Mouse (Mus musculus): Measurements from ENCODE around the gene Apof. TPM values are rescaled to one million over a fixed set of nuclear protein-coding genes. Genes with fewer than 3 reads are reported as not detected.

Gene Apof
- total and polyA plus RNA-seq, 3 experiments: not detected

GRCm38 (mm10) chr10:128282886-128283450 lies 14.5 kb downstream of the Apof start:
- Histone ChIP-seq H3K4me3 (ENCODE audit: control insufficient read depth in 1 of 2, insufficient read depth in 1 of 2, low read depth in 2 of 2, low read length in 2 of 2) (no peak overlapping the region), H3K4me1 (ENCODE audit: control insufficient read depth in 1 of 2, insufficient read depth in 2 of 2, low read length in 2 of 2) (no peaks in the 10 kb centered on the region), H3K9me3 (replicated peaks; ENCODE audit: insufficient read depth, low read length) (no peaks in the 10 kb centered on the region), H3K27me3 (ENCODE audit: control insufficient read depth in 1 of 2, insufficient read depth in 2 of 2, low read length in 2 of 2) (no peaks in the 10 kb centered on the region), H3K27ac (ENCODE audit: control insufficient read depth, low read depth, low read length) (no peak overlapping the region), H3K9ac (ENCODE audit: control insufficient read depth, low read depth, low read length, poor library complexity, severe bottlenecking) (no peak overlapping the region), H3K79me2 (ENCODE audit: control insufficient read depth, insufficient read depth, low read length, poor library complexity) (no peaks in the 10 kb centered on the region), H3K36me3 (ENCODE audit: control insufficient read depth in 1 of 2, insufficient read depth in 2 of 2, low read length in 2 of 2) (no peaks in the 10 kb centered on the region)
- no peak for TF ChIP-seq NRF1 (IDR thresholded peaks at IDR 0.05; ENCODE audit: insufficient read depth, low read depth, low read length, poor library complexity, severe bottlenecking)
- no peak for TF ChIP-seq KAT2A (conservative IDR thresholded peaks at IDR 0.05; ENCODE audit: low read depth, low read length)
- TF ChIP-seq ZC3H11A (IDR thresholded peaks at IDR 0.05; ENCODE audit: low read depth, low read length): no peak
- no peak for TF ChIP-seq MAX (IDR thresholded peaks at IDR 0.05; ENCODE audit: low read length)
- no peak for TF ChIP-seq USF1 (IDR thresholded peaks at IDR 0.05; ENCODE audit: low read depth, low read length)
- no peak for TF ChIP-seq MAZ (IDR thresholded peaks at IDR 0.05; ENCODE audit: low read depth, low read length)
- TF ChIP-seq HCFC1 (IDR thresholded peaks at IDR 0.05; ENCODE audit: low read depth, low read length): no peak
- no peak for TF ChIP-seq SIN3A (IDR thresholded peaks at IDR 0.05; ENCODE audit: low read length)
- TF ChIP-seq JUND (IDR thresholded peaks at IDR 0.05; ENCODE audit: low read depth, low read length): no peak
- no peak for TF ChIP-seq CHD1 (IDR thresholded peaks at IDR 0.05; ENCODE audit: low read depth, low read length)
- TF ChIP-seq MYC (IDR thresholded peaks at IDR 0.05; ENCODE audit: low read depth, low read length): no peak
- TF ChIP-seq ZKSCAN1 (IDR thresholded peaks at IDR 0.05; ENCODE audit: low read depth, low read length): no peak
- no peak for TF ChIP-seq TCF12 (IDR thresholded peaks at IDR 0.05; ENCODE audit: low read depth, low read length)
- TF ChIP-seq RCOR1 (IDR thresholded peaks at IDR 0.05; ENCODE audit: low read depth, low read length): no peak
- TF ChIP-seq POLR2AphosphoS2 (IDR thresholded peaks at IDR 0.05; ENCODE audit: low read length): no peak
- TF ChIP-seq ZMIZ1 (IDR thresholded peaks at IDR 0.05; ENCODE audit: low read depth, low read length): no peak
- no peak for TF ChIP-seq MAFK (IDR thresholded peaks at IDR 0.05; ENCODE audit: borderline replicate concordance, low read depth, low read length)
- TF ChIP-seq TBP (IDR thresholded peaks at IDR 0.05; ENCODE audit: low read depth, low read length): no peak
- no peak for TF ChIP-seq RAD21 (IDR thresholded peaks at IDR 0.05; ENCODE audit: low read depth, low read length)
- no peak for DNase-seq (ENCODE audit: low read depth, low spot score)

Measured in MEL (cell line).